Mouse (Mus musculus) C2C12 (cell line): Measurements from ENCODE around the gene Scrn3.

Experiments
- CTCF ChIP-seq: IDR thresholded peaks from one replicate; pipeline ENCODE4 v1.5.1; 2011; ENCODE audit not compliant: control insufficient read depth, insufficient read depth, insufficient read length
- MAX ChIP-seq: IDR thresholded peaks from one replicate; pipeline ENCODE4 v1.6.1; 2011; ENCODE audit warnings: mild to moderate bottlenecking, control low read depth
- MYOD1 ChIP-seq: IDR thresholded peaks from one replicate; pipeline ENCODE4 v1.6.1; 2011; ENCODE audit warnings: low read depth; ENCODE audit not compliant: control insufficient read depth, insufficient read length
- USF1 ChIP-seq: IDR thresholded peaks from one replicate; pipeline ENCODE4 v1.6.1; 2011; ENCODE audit warnings: low read depth, mild to moderate bottlenecking, control low read depth, moderate library complexity

DNA sequence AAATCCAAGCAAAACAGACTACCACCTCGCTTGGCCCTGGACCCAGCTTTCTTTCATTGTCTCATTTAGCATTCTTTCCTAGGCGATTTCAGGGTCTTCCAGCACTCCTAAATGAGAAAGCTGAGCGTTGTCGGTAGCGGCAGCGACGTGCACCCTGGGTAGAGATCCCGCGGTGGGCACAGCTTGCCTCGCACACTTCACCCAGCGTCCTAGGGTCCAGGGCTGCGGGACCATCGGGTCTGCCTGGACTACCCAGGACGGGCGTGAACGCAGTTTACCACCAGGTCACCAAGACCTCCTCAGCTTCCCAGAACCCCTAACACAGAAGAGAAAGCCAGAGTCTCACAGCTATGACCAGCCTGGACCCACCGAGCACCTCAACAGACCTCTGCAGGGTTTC lies 33.5 kb upstream of the Scrn3 start:
- TF ChIP-seq CTCF = no peak
- no peak for TF ChIP-seq MAX
- no peak for TF ChIP-seq USF1
- no peak for TF ChIP-seq MYOD1
